Mouse (Mus musculus): ENCODE measurements around the gene Lpar3.

DNA sequence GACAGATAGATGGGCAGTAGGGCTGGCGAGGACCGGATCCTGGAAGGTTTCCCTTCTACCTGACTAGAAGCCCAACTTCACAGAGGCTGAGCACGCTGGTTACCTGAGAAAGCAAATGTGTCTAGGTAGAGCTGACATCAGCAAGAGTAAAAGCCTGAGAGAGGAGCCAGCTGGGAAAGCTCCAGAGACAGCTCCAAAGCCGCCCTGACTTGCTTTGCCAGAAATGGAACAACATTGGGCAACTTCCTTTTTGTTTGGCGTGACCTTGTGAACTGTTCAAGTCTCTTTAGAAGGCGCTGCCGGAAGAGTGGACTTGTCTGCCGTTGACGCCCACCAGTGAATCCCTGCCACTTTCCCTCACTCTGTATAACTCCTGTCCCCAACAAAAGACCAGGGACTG lies 39.4 kb downstream of the Lpar3 start:
- TF ChIP-seq CTCF (IDR thresholded peaks at IDR 0.05; ENCODE audit: low read depth, low read length) (no peak), TAL1 (conservative IDR thresholded peaks at IDR 0.05; ENCODE audit: low read depth, low read length) (no peak)
